Mouse (Mus musculus) heart, adult 18-20 months (tissue): ENCODE results near the gene Pkd1l2. TPM values are rescaled to one million over a fixed set of nuclear protein-coding genes. Genes with fewer than 3 reads are reported as not detected.

Source experiments
- DNase-seq, 2 experiments: peaks; one replicate each; pipeline ENCODE4 v3.0.0; 2021 to 2022; ENCODE audit warnings: mixed read lengths in 1 of 2
- long read RNA-seq, 2 experiments: library from polyadenylated mRNA; stranded (forward); transcript quantifications; one replicate each; pipeline ENCODE4 v2.0.0; 2021
- total RNA-seq, 2 experiments: library from RNA; stranded (reverse); gene quantifications; 2 replicates each; pipeline ENCODE4 v1.2.3; 2021

Gene Pkd1l2
- total RNA-seq: not detected
- long read RNA-seq, experiment 1: 0 reads
- long read RNA-seq, experiment 2: 0 reads

DNA sequence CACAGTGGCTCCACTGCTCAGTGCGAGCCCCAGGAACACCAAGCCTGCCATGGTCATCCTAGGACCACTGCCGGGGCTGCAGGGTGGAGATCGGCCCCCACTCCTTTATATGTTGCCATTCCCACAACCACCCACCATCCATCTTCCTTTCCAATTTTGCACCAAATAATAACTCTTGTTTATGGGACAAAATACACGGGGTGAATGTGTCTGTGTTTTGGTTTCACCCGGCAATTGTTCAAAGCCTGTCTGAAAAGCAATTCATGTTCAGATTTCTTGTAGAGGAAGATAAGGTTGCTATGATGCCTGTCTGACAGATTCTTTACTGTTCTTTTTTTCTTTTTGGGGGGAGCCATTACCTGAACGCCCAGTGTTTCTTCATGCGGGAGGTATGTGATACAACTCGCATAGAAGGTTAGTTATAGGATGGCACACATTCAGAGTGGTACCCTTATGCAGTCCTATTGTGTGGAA lies at the start of gene Pkd1l2:
Gene Pkd1l2 (minus strand): TSS at position 51 of the 474 bp plus-strand sequence.
- no peak for DNase-seq

DNA sequence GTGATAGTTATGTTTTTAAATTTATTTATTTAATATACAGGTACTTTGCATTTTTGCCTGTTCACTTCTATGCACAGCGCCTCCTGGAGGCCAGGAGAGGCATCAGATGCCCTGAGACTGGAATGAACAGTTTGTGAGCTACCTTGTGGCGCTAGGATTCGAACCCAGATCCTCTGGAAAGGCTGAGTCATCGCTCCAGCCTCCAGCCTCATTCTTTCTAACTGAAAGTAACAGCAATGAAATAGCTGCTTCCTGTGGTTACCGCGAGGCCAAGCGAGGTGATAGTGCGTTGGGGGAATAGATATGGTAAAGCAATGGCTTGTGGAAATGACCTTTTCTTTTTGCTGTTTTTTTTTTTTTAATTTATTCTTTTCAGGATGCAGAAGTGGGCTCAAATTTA lies 44.8 kb upstream of the Pkd1l2 start:
- no peak for DNase-seq

DNA sequence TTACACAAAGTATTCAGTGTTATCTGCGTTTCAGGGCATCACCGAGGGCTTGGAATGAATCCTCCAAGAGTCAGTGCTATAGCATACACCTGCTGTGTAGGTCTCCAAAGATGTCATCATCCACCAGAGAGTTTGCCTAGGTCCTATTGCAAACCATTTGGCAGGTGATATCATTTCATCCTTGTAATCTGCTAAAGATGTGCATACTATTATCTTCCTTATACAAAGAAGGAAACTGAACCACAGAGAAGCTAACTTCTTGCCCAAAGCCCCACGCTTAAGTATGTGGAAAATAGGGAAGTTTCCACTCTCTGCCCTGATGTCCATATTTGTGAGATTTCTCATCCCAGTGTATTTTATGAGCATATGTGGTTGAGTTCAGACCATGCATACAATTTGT lies 44.2 kb upstream of the Pkd1l2 start:
- no peak for DNase-seq

DNA sequence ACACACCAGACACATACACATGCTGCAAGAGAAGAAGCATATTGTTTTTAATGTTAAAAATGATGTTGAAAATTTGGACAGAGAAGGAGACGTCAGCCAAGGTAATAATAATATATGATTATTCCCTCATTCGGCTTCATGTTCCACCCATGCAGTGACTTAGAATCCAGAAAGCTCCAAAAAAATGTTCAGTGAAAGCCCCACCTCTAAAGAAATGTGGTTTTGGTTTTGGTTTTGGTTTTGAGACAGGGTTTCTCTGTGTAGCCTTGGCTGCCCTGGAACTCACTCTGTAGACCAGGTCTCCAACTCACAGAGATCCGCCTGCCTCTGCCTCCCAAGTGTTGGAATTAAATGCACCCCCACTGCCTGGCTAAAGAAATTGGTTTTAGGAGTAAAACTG lies 43.6 kb upstream of the Pkd1l2 start:
- DNase-seq: no peak

DNA sequence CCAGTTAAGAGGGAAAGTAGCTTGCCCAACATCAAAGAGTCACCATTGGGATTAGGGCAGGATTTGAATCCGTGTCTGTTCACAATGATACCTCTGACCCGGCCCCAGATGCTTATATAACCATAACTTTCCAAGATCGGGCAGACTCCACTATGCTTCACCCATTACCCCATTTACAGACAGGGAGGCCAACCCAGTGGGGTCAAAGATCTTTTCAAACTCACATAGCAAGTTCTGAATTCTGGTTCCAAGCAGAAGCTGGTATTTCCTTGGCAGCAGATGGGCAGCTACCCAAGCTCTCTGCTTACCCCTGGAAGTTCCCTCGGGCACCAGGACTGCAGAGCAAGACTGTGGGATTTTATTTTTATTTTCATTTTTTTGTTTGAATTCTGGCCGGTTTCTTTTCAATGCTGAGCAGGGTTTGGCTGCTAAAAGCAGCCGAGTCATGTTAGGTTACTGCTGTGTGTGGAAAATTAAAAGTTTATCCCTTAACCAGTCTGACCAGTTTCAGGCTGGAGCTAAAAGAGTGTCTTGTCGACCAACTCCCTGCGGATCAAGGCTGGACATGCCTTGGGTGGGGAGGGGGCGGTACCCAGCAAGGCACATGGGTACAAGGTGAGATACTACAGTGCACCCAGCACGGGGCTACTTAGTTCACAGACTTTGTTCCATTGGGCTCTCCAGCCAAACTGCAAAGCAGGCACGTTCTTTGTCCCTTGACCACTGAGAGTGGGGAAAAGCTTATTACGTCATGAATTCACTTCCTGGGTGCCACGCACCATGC lies 41.8 kb upstream of the Pkd1l2 start:
- DNase-seq: no peak

DNA sequence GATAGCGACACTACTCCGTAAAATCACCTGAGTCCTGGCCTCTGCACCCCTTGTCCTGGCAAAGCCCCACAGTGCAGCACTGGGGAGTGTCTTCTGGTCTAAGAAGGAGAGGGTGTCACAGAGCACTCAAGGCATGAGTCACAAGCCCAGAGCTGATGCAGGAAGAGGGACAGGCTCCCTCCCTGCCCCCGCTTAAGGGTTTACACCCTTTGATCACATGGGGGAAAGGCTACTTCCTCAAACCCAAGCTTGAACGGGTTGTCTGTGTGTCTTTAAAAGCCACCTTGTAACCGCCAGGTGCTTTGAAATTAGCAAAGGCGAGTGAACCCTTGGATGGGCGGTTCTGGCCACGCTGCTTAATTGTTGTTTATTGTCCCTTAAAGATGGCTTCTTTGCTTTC lies 39.0 kb upstream of the Pkd1l2 start:
- DNase-seq: peak in 1 of 2 experiments; percentile 17

DNA sequence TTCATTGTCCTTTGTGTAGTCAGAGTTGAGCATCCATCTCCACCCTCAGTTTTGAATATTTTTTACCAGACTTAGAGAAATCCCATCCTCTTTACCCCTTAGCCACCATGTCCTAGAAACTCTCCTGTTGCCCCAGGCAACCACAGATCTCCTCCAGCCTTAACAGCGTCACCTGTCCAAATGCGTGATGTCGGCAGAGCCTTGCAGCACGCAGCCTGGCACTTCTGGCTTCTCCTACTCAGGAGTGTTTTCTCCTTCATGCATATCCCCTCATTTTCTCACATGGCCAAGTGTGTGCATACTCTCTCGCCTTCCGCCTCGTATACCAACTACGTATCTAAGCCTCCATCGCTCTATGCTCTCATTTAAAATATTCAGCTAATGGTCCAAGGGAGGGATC lies 36.2 kb upstream of the Pkd1l2 start:
- no peak for DNase-seq

DNA sequence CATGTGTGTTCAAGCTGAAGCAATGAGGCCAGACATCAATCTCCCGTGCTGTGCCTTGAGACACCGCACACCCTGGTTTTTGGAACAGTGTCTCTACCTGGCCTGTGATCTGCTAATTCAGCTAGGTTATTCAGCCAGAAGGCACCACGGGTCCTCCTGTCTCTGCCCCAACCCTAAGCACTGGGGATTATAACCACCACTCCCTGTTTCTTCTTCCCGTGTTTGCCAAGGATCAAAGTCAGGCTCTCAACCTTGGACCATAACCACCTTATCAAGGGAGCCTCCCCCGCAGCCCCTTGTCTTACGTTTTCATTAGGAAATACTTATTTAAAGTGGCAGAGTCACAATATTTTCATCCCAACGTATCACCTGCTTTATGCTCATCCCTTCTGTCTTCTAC lies 34.3 kb upstream of the Pkd1l2 start:
- no peak for DNase-seq

DNA sequence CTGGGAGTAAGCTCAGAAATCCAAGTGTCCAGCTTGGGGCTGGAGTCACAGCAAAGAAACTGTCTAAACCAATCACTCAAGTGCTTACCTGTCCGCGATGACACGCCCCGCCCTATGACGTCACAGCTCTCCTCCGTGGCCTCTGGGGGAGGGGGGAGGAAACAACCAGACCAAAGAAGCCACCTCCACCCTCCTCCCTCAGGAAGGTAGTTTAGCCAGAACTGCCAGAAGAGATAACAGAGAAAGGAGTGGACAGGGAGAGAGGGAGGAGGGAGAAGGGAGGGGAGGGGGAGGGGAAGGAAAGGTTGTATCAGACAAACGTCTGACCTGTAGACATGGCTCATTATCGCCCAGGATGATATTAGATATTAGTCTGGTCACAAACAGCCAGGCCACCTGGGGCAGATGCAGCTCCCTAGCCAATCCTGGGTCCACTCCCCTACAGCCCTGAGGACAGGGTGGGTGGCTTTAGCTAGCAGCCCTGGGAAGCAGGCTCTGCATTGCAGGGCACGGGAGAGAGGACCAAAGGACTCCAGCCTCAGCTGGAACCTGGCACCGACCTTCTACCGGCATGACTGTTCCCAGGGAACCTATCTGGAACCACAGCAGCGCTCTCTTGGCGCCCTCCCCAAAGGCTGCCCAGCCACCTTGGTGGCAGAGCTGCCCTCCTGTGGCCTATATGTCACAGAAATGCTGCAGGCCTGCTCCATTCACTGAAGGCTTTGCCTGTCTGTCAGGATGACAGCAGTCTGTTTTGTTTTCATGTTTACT lies 33.6 kb upstream of the Pkd1l2 start:
- peak; percentile 48 to 56 for DNase-seq

DNA sequence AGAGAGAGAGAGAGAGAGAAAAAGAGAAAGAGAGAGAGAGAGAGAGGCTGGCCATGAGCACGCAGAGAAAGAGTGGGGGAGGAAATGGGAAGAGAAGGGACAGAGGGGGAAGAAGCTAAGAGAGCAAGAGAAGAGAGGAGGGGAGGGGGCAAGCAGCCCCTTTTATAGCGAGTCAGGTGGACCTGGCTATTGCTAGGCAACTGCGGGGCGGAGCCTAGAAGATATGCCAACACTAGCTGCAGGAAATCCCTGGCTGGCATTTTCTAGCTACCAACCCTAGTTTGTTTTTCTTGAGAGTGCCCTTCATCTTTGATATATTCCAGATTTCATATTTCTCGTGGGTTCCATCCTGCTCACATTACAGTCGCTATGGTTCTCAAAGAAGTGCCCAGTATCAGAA lies 32.8 kb upstream of the Pkd1l2 start:
- no peak for DNase-seq

DNA sequence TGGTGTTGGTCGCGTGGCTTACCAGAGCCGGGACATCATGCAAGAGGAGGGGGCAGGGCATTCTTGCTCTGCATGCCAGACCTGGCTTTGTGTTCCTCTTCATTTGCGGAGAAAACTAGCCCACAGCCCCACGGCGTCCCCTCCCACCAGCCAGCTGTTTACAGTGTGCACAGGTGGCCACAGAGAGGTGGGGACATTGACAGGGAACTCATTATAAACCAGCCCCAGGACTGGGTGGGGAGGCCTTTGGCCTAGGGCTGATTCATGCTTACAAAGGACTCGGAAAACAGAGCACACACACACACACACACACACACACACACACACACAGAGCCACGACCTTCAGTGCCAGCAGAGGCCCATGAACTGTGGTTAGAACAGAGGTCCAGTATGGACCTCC lies 30.0 kb upstream of the Pkd1l2 start:
- DNase-seq: no peak

DNA sequence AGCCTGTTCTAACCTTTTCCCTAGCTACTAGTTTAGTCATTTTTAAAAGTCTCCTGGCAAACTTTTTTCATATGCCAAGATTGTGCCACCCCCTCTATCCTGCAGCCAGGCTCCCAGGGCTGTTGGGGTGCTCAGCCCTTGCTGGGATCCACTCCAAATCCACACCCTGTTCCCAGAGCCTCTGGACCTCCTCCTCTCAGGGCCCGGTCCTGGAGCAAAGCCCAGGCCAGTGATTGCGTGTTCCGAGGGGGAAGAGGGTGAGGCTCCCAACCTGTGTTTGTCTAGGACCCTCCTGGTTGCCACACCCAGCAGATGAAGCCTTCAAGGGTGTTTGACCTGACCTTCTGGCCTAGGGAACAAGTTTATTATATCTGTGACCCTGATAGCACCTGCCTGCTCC lies 29.4 kb upstream of the Pkd1l2 start:
- DNase-seq: peak; percentile 32 to 64

DNA sequence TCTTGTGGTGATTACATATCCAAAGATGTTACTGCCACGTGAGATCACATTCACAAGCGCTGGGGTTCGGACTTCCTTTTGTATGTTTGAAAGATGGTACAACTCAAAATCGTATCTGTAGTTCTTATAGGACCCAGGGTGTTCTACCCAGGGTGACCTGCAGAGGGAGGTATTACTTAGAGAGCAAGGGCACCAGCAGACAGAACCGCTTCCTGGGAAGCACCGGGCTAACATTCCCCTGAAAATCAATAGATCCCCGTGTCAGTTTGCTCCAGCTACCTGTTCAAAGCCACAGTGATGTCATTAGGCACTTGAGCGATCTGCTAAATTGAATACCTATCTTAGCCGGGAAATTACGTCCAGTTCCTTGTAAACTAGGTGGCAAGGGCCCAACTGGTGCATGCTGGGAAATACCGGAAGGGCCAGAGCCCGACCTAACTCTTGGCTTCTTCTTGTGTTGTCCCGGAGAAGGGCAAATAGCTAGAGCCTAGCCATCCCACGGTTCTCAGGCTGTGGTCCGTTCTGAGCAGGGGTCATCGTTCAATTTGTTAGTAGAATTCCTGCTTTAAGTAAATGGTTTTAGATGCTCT lies 27.6 kb upstream of the Pkd1l2 start:
- DNase-seq: peak; percentile 57 to 78

DNA sequence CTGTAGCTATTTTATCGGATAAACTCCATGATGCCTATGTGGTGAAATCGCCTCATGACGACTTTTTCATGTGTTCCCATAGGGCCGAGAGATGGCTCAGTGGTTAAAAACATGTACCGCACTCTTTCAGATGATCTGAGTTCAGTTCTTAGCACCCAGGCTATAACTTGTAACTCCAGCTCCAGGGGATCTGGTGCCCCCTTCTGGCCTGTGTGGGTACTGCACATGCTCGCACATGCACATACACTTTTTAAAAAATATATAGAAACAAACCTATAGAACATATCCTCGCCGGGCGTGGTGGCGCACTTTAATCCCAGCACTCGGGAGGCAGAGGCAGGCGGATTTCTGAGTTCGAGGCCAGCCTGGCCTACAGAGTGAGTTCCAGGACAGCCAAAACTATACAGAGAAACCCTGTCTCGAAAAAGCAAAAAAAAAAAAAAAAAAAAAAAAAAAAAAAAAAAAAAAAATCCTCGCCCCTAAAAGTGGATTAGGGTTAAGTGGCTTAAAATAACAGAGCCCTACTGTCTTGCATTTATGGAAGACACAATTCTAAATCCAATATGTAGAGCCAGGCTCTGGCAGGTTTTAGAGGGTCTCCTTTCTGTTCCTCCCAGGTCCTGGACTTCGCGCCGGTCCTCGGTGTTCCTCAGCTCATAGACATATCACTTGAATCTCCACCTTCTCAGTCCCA lies 26.9 kb upstream of the Pkd1l2 start:
- DNase-seq: no peak

DNA sequence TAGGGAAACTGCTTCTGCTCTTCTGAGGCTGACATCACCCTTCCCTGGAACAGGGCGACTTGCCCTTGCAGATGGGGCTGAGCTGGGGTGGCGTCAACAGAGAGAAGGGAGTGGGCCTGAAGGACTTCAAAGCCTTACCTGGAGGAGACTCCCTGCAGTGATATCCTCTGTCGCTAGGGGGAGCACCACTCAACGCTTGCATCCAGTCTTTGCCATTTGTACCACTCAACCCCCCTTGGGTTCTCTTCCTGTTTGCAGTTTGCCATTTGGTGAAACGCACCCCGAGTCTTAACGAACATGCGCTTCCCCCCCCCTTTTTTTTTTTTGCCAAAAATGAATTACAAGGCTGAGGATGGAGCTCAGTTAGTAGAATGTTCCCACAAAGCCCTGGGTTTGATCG lies 25.3 kb upstream of the Pkd1l2 start:
- DNase-seq: peak; percentile 47 to 84

DNA sequence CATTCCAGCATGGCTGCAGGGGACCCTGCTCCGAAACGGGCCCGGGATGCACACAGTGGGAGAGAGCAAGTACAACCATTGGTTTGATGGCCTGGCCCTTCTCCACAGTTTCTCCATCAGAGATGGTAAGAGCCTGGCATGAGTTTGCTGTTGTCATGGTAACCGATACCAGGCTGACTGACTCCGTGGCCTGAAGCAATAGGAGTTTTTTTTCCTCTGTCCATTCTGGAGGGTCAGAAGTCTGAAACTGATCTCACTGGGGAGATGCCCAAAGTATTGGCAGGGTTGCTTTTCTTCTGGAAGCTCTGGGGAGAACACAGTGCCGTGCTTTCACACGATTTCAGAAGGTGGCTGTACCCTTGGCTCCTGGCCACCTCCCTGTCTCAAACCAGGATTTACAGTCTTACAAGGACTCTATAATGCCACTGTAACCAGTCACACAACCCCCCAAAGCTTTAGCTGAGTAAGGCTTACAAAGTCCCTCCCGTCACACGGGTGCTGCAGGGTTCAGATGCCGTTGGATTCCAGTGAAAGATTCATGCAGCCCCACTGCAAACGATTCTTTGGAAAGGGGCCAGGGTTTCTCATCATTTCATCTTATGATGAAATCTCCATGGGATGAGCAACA lies 15.4 kb upstream of the Pkd1l2 start:
- DNase-seq: no peak

DNA sequence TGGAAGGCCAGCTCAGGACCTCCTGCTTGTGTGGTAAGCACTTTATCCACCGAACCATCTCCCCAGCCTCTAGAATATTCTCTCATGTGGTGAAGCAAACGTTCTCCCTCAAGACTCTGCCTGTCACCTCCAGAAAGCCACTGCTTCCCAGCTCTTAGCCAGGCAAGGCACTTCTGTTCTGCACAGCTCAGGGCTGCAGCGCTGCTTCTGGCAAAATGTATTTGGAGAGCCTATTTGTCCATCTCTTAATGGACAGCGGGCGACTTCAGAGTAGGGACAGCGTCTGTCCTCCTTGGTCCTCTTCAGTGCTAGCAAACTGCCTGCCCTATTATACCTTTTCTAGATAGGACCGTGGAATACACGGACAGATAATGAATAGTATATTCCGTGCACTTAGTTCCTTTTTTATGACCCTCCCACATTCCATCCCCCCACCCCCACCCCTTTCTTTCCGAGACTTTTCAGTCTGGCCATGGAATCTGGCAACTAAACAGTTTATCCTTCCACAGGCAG lies 14.9 kb upstream of the Pkd1l2 start:
- DNase-seq: no peak

DNA sequence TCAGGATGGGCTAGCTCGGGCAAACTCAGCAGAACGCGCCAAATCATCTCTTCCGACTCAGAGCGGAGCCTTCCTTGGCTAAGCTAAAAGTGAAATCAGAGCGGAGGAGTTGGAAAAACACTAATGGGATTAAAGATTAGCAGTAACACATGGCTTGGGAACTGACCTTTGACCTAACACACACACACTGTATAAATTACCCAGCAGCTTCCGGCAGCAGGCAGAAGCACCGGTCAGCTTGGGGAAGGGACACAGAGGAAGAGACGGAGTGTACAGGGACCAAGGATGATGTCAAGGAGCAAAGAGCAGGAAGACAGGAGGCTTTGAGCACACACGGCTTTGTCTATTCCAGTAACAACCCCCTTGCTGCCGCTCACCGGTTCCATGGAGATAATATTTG lies 13.4 kb upstream of the Pkd1l2 start, which contains the start of gene Bco1:
Gene Bco1 (plus strand): TSS at position 208 of the 400 bp plus-strand sequence.
- no peak for DNase-seq

DNA sequence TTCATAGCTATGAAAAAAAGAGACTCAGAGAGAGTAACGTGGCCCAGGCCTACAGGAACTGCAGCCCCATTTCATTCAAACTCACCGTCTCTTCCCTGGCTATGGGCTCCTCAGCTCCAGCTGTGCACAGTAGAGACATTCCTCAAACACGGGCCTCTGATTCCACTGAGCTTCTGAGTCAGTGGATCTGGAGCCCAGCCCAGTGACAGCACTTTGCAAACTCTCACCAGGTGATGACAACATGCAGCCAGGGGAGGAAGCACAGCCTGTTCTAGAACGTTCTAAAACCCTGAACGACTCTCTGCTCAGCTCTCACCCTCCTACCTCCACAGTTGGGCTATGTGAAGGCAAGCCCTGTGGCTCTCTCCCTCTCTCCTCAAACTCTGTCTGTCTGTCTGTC lies 11.8 kb upstream of the Pkd1l2 start:
- peak; percentile 27 to 54 for DNase-seq

DNA sequence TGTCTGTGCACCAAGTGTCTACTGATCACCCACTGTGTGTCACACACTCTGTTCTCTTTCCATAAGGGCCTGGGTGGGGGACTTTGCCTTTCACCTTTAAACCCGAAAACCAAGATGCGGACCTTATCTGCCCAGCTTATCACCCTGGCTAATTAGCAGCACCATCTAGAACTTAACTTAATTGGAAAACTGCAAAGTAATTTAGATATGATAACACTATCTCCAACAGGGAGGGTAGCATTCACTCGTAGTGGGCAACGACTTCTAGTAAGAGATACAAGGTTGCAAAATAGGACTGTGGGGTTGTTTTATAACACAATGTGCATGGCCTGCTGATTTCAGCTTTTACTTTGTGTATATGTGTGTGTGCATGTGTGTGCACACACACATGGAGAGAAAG lies 7.6 kb upstream of the Pkd1l2 start:
- DNase-seq: no peak

DNA sequence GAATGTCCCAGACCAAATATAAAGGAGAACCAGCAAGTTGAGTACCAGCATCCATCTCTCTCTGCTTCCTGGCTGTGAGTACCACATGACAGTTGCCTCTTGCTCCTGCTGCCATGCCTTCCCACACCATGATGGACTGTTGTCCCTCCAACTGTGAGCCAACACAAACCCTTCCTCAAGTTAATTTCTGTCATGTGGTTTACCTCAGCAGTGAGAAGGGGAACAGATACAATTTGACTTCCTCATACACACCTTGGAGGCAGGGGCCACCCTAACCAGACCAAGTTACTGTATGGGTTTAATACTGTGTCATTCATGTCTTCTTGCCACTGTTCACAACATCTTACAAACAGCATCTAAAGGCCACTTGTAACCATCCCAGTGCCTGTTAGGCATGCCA lies 4.8 kb upstream of the Pkd1l2 start:
- DNase-seq: no peak

DNA sequence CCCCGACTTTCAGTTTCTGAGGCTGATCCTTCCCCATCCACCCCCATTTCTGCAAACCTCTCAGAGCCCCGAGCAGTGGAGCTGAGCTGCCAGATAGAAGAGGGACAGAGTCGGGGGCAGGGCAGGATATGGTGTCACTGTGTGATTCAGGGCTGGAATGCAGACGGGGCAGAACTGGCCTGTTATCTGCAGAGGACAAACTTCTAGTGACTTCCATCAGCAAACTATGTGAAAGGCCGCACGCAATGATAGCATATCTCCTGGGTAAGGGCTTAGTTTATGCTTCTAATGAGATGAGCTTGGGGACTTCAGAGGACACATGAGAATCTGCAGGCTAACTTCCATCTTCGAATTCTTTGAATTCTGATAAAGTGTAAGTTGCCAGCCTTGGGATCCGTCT lies 3.3 kb upstream of the Pkd1l2 start:
- no peak for DNase-seq
